Mouse (Mus musculus) neural tube, embryonic 15.5 days (tissue): ENCODE measurements at regions not wholly inside any gene's neighbourhood (a gene's known extent, or its start where the extent isn't known, plus 50 kb on each side); places are given as distances from the start of the nearest gene placed in this dataset.

ENCODE experiments used
- ATAC-seq: fragments of 200-750 bp; cut with Nextera tagmentation; 2 replicates; pipeline ENCODE4 v1.8.0; 2017; ENCODE audit warnings: mild to moderate bottlenecking, moderate TSS enrichment, moderate library complexity; ENCODE audit not compliant: low FRiP score
- H3K27ac ChIP-seq: fragments of 300-500 bp; sonication (generic); replicated peaks from 2 replicates; pipeline ENCODE4 v1.5.1; 2015; ENCODE audit warnings: mild to moderate bottlenecking, inconsistent platforms
- H3K27me3 ChIP-seq: fragments of 300-500 bp; sonication (generic); replicated peaks from 2 replicates; pipeline ENCODE4 v1.6.1; 2015; ENCODE audit warnings: inconsistent platforms
- H3K36me3 ChIP-seq: fragments of 300-500 bp; sonication (generic); 2 replicates; pipeline ENCODE4 v1.6.1; 2015; ENCODE audit warnings: inconsistent platforms
- H3K4me1 ChIP-seq: fragments of 300-500 bp; sonication (generic); 2 replicates; pipeline ENCODE4 v1.6.1; 2015; ENCODE audit warnings: inconsistent platforms
- H3K4me2 ChIP-seq: fragments of 300-500 bp; sonication (generic); 2 replicates; pipeline ENCODE4 v1.6.1; 2015; ENCODE audit warnings: inconsistent platforms, mild to moderate bottlenecking, moderate library complexity
- H3K4me3 ChIP-seq: fragments of 300-500 bp; sonication (generic); replicated peaks from 2 replicates; pipeline ENCODE4 v1.5.1; 2015; ENCODE audit warnings: mild to moderate bottlenecking, inconsistent platforms
- H3K9ac ChIP-seq: fragments of 300-500 bp; sonication (generic); replicated peaks from 2 replicates; pipeline ENCODE4 v1.6.1; 2015; ENCODE audit warnings: mild to moderate bottlenecking, inconsistent platforms
- H3K9me3 ChIP-seq: fragments of 300-500 bp; sonication (generic); replicated peaks from 2 replicates; pipeline ENCODE4 v1.6.1; 2016; ENCODE audit warnings: inconsistent platforms
- WGBS: fragments of 180-500 bp; shearing (Covaris S2); methylation state at CpG from one replicate; pipeline ENCODE4 v1.1.7; 2015; ENCODE audit warnings: mixed read lengths; 5-methylcytosine and 5-hydroxymethylcytosine counted together

GRCm38 (mm10) chr4:54355381-54356040 is 529.7 kb downstream of the Tmem38b start:
- no peak overlapping the region for H3K27ac ChIP-seq

DNA sequence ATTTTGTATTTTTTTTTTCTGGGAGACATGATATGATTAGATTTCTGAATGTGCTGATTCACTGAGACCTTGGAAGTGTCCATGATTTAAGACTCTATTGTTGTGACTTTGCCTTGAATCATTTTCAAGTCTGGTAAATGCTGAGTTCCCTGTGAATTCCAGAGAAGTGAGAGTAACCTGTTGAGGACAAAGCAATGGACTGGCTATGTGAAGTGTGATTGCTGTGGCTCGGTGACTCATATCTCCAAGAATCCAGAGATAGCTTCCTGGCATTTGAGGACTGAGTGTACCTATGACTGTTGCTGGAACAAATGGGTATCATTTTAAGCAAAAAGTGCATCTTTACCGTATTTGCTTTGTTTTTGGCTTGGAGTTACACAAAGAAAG is 530.2 kb downstream of the Tmem38b start:
- Histone ChIP-seq H3K9ac (no peak overlapping the region), H3K9me3 (no peaks in the 10 kb centered on the region), H3K4me3 (no peak overlapping the region), H3K4me1 (0 out of 2 replicates have a peak, but pooled peaks cover 3% of the 10 kb centered on the region), H3K4me2 (no peak overlapping the region), H3K27me3 (no peaks in the 10 kb centered on the region), H3K27ac (no peak overlapping the region), H3K36me3 (no peaks in the 10 kb centered on the region)
- no peak for ATAC-seq
- 90% methylated on average over 2 of the region's 2 CpGs for WGBS

More at GRCm38 (mm10) chr4:54355381-54356040, 529.7 kb downstream of the Tmem38b start:
- H3K9me3 ChIP-seq, result no peaks in the 10 kb centered on the region
- H3K36me3 ChIP-seq, result no peaks in the 10 kb centered on the region
- peak; percentile 61; the same call in 1 of the 2 replicates for ATAC-seq
- WGBS, result 40% methylated on average over 7 of the region's 7 CpGs
- no peaks in the 10 kb centered on the region for H3K27me3 ChIP-seq
- 0 out of 2 replicates have a peak, but pooled peaks cover 3% of the 10 kb centered on the region for H3K4me1 ChIP-seq
- H3K4me3 ChIP-seq, result no peak overlapping the region
- no peak overlapping the region for H3K9ac ChIP-seq
- no peak overlapping the region for H3K4me2 ChIP-seq

GRCm38 (mm10) chr4:54370909-54371308 is 545.1 kb downstream of the Tmem38b start:
- WGBS, result 40% methylated on average over 3 of the region's 3 CpGs
- Histone ChIP-seq H3K36me3 (no peaks in the 10 kb centered on the region), H3K27me3 (no peaks in the 10 kb centered on the region), H3K4me2 (no peak overlapping the region), H3K27ac (peak overlapping the region; percentile 33; the same call in 1 of the 2 replicates), H3K4me3 (no peak overlapping the region), H3K9me3 (no peaks in the 10 kb centered on the region), H3K9ac (no peak overlapping the region), H3K4me1 (peaks cover 12% of the 10 kb centered on the region; the same call in 1 of the 2 replicates)
- no peak for ATAC-seq

DNA sequence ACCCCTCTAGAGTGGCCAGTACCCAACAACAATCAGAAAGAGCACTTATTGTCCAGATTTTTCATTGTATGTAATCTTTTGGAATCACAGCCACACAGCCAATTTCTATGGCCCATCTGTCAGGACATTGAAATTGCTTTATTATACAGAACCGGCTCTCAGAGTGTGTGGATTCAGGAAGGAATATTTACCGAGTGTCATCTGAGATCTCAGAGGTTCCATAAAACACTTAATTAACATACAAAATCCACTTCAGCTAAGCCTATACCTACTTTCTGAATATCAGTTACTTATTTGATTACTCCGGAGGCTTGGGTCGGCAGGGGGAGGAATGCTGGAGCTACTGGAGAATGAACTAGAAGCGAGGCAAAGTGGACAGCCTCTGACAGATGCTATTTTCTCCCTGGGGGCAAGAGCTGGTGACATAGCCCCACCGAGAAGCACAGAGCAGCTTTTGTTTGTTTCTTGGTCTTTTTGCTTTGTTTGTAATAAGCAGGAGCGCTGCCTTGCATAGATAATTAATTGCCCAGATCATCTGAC is 545.6 kb downstream of the Tmem38b start:
- peak; percentile 35; the same call in 1 of the 2 replicates for ATAC-seq
- no peak overlapping the region for H3K4me3 ChIP-seq
- H3K9me3 ChIP-seq, result no peaks in the 10 kb centered on the region
- no peaks in the 10 kb centered on the region for H3K36me3 ChIP-seq
- peaks cover 12% of the 10 kb centered on the region; the same call in 1 of the 2 replicates for H3K4me1 ChIP-seq
- no peaks in the 10 kb centered on the region for H3K27me3 ChIP-seq
- 0 out of 2 replicates have a peak overlapping the region, but pooled peaks have one; percentile 33 for H3K27ac ChIP-seq
- H3K4me2 ChIP-seq, result 0 out of 2 replicates have a peak overlapping the region, but pooled peaks have one; percentile 9
- no peak overlapping the region for H3K9ac ChIP-seq
- 7% methylated on average over 7 of the region's 7 CpGs for WGBS

DNA sequence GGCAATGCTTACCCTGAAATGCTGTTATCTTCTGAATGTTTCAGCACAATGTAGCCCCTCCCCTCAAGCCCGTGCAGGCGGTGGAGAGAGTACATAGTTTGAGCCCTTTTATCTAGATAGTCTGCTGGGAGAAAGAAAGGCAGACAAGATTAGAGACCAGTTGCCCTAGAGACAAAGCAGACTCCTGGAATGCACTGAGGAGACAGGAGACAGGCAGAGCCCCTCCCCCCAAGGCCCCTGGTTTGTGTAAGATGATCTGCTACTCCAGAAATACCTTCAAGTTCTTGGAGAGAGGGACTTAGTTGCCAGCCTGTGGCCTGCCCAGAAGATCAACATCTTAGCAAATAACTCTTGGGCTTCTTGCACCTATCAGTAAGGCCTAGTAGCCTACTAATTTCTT is 547.8 kb downstream of the Tmem38b start:
- 7% methylated on average over 2 of the region's 2 CpGs for WGBS
- Histone ChIP-seq H3K27ac (no peak overlapping the region), H3K4me2 (no peak overlapping the region)

DNA sequence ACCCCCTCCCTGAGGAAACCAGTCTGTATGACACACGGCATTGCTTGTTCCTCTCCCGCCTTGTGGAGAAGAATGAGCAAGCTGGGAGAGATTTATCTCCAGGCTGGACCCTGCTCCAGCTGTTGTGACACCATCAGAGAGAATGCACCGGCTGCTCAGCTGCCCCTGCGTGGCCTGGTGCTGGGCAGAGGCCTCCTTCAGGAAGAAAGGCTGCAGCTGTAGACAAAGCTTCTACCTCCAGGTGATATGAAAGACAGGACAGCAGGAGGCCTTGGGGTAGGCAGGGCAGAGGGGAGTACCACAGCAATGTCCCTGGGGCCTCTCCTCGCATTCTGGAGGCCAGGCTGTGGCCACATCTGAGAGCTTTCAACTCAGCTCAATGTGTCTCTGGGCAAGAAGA is 548.6 kb downstream of the Tmem38b start:
- no peak overlapping the region for H3K4me3 ChIP-seq
- no peaks in the 10 kb centered on the region for H3K27me3 ChIP-seq
- H3K27ac ChIP-seq, result no peak overlapping the region
- ATAC-seq, result no peak
- no peaks in the 10 kb centered on the region for H3K36me3 ChIP-seq
- no peak overlapping the region for H3K9ac ChIP-seq
- H3K4me2 ChIP-seq, result no peak overlapping the region
- H3K9me3 ChIP-seq, result no peaks in the 10 kb centered on the region
- H3K4me1 ChIP-seq, result peaks cover 12% of the 10 kb centered on the region; the same call in 1 of the 2 replicates
- WGBS, result 16% methylated on average over 5 of the region's 5 CpGs

More for the DNA sequence above, 547.8 kb downstream of the Tmem38b start:
- H3K36me3 ChIP-seq, result no peaks in the 10 kb centered on the region
- no peaks in the 10 kb centered on the region for H3K9me3 ChIP-seq
- H3K27me3 ChIP-seq, result no peaks in the 10 kb centered on the region
- ATAC-seq, result no peak
- no peak overlapping the region for H3K9ac ChIP-seq
- no peak overlapping the region for H3K4me3 ChIP-seq
- H3K4me1 ChIP-seq, result peaks cover 12% of the 10 kb centered on the region; the same call in 1 of the 2 replicates

DNA sequence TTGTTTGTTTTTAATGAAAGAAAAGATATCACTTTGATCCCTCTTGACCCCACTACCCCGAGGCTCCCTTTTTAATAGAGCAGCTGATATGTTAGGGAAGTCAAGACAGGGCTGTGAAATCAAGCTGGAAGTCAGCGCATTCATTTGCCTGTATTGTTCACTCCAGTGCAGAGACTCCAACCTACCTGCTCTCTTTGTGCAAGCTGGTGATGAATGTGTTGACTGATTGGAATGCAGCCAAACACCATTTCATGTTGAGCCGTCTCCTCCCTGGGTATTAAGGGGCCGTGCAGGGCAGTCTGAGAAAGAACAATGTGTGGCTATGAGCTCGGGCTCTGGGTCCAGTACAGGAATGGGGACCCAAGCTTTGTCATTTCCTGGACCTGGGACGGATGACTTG is 557.4 kb upstream of the Zfp462 start:
- no peak for ATAC-seq
- Histone ChIP-seq H3K27me3 (no peaks in the 10 kb centered on the region), H3K9me3 (no peaks in the 10 kb centered on the region), H3K9ac (no peak overlapping the region), H3K4me2 (no peak overlapping the region), H3K4me3 (no peak overlapping the region), H3K36me3 (no peaks in the 10 kb centered on the region), H3K4me1 (peaks cover 3% of the 10 kb centered on the region; the same call in 1 of the 2 replicates), H3K27ac (no peak overlapping the region)
- WGBS, result 36% methylated on average over 6 of the region's 6 CpGs

GRCm38 (mm10) chr4:54391536-54392208 is 553.2 kb upstream of the Zfp462 start:
- Histone ChIP-seq H3K4me3 (no peak overlapping the region), H3K27ac (no peak overlapping the region), H3K27me3 (no peaks in the 10 kb centered on the region), H3K9ac (no peak overlapping the region), H3K4me2 (no peak overlapping the region), H3K36me3 (no peaks in the 10 kb centered on the region), H3K9me3 (no peaks in the 10 kb centered on the region), H3K4me1 (peaks cover 3% of the 10 kb centered on the region; the same call in 1 of the 2 replicates)
- no peak for ATAC-seq
- WGBS, result 73% methylated on average over 7 of the region's 7 CpGs

DNA sequence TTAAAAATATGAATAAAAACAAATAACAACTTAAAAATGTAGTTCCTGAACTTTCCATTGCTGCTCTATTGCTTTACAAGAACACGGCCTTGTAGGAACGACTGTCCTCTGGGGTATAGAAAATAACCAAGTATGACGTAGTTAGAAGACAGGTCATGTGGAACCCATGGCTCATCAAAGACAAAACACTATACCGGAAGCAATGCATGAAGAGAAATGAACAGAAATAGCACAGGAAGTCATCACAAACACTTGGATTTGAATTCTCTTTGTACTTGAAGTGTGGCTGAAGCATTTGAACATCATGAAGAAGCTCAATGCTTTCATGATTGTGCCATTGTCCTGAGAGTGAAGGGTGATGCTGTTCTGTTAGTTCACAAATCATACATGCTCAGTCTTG is 538.7 kb upstream of the Zfp462 start:
- no peaks in the 10 kb centered on the region for H3K9me3 ChIP-seq
- H3K4me1 ChIP-seq, result no peaks in the 10 kb centered on the region
- H3K27me3 ChIP-seq, result no peaks in the 10 kb centered on the region
- H3K36me3 ChIP-seq, result no peaks in the 10 kb centered on the region
- no peak overlapping the region for H3K4me2 ChIP-seq
- no peak overlapping the region for H3K9ac ChIP-seq
- H3K4me3 ChIP-seq, result no peak overlapping the region
- no peak for ATAC-seq
- H3K27ac ChIP-seq, result no peak overlapping the region
- WGBS, result 81% methylated on average over 4 of the region's 4 CpGs

- no peak overlapping the region for H3K4me3 ChIP-seq
- 44% methylated on average over 2 of the region's 2 CpGs for WGBS
- no peak overlapping the region for H3K27ac ChIP-seq
Observed at GRCm38 (mm10) chr4:54407930-54408329, 536.9 kb upstream of the Zfp462 start.

GRCm38 (mm10) chr4:54430789-54431188 is 514.1 kb upstream of the Zfp462 start:
- H3K27me3 ChIP-seq, result no peaks in the 10 kb centered on the region
- ATAC-seq, result no peak
- no peaks in the 10 kb centered on the region for H3K9me3 ChIP-seq
- no peak overlapping the region for H3K27ac ChIP-seq
- WGBS, result 88% methylated on average over 3 of the region's 3 CpGs
- no peak overlapping the region for H3K4me3 ChIP-seq
- no peak overlapping the region for H3K9ac ChIP-seq
- no peak overlapping the region for H3K4me2 ChIP-seq
- no peaks in the 10 kb centered on the region for H3K4me1 ChIP-seq
- no peaks in the 10 kb centered on the region for H3K36me3 ChIP-seq

More at GRCm38 (mm10) chr4:54407930-54408329, 536.9 kb upstream of the Zfp462 start:
- ATAC-seq, result no peak
- no peaks in the 10 kb centered on the region for H3K27me3 ChIP-seq
- H3K4me1 ChIP-seq, result no peaks in the 10 kb centered on the region
- no peaks in the 10 kb centered on the region for H3K36me3 ChIP-seq
- H3K9me3 ChIP-seq, result no peaks in the 10 kb centered on the region
- no peak overlapping the region for H3K4me2 ChIP-seq
- no peak overlapping the region for H3K9ac ChIP-seq

DNA sequence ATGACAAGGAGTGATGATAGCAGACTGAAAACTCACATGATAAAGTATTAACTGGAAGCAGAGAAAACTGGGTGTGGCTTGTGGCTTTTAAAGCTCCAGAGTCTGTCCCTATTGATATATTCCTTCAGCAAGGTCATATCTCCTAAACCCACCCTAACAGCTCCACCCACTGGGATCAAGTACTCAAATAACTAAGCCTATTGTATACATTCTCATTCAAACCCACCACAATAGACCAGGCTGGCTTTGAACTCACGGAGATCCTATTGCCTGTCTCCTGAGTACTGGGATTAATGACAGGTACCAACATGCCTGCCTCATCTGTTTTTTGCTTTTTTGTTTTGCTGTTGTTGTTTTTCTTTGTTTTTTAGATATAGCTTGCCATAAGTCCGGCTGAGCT is 484.3 kb upstream of the Zfp462 start:
- no peak for ATAC-seq
- no peaks in the 10 kb centered on the region for H3K9me3 ChIP-seq
- H3K27ac ChIP-seq, result no peak overlapping the region
- H3K27me3 ChIP-seq, result no peaks in the 10 kb centered on the region
- no peaks in the 10 kb centered on the region for H3K36me3 ChIP-seq
- WGBS, result 62% methylated on average over 2 of the region's 2 CpGs
- no peak overlapping the region for H3K4me3 ChIP-seq
- no peaks in the 10 kb centered on the region for H3K4me1 ChIP-seq
- no peak overlapping the region for H3K9ac ChIP-seq
- no peak overlapping the region for H3K4me2 ChIP-seq
